Mouse (Mus musculus): Measurements from ENCODE around the gene Hoxd9. TPM values are rescaled to one million over a fixed set of nuclear protein-coding genes. Genes with fewer than 3 reads are reported as not detected.

Gene Hoxd9
- polyA plus RNA-seq (2015; fragmentation: Nextera tagmentation; extraction: Ambion mirVana): 0.33 and 0.38 TPM in 2 replicates

DNA sequence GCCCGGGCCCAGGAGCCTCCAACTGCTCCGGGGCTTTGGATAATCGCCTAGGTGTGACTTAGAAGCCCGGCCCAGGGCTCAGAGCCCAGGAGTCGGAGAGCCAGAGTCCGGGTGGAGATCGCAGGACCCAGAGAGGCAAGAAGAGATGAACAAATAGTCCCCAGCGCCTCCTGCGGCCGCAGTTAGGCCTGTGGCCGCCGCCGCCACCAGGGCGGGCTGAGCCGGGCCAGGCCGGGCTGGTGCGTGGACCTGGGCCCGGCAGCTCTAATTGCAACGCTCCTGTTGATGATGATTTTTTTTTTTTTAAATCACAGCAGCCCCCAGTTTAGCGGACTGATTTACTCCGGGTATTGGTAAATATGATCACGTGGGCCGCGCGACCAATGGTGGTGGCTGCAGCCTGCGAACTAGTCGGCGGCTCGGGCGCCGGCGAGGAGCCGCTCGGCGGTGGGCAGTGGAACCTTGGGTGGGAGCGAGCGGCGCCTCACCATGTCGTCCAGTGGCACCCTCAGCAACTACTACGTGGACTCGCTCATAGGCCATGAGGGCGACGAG, at the start of gene Hoxd9:
TSS of gene Hoxd9 (plus strand) at position 161 of the 555 bp plus-strand sequence.
- no peaks in the 10 kb centered on the region for H3K36me3 ChIP-seq (ENCODE audit: insufficient read depth, low read length)
- TF ChIP-seq EP300 (IDR thresholded peaks at IDR 0.05) (no peak), CTCF (IDR thresholded peaks at IDR 0.05) (peak; percentile 29; the same call in 1 of the 2 replicates)
- no peak within 1 kb of the TSS for H3K9ac ChIP-seq (replicated peaks; ENCODE audit: low read depth)
- no peak for DNase-seq (ENCODE audit: low spot score)
- 1% methylated on average over 35 of the region's 43 CpGs for WGBS
- ATAC-seq: peak; percentile 44
- H3K9me3 ChIP-seq (ENCODE audit: low read length): no peaks in the 10 kb centered on the region
- peak within 1 kb of the TSS; percentile 52 for H3K4me2 ChIP-seq (replicated peaks; ENCODE audit: low read depth, low read length)
- H3K27ac ChIP-seq (ENCODE audit: low read length): no peak within 1 kb of the TSS
- H3K4me3 ChIP-seq (ENCODE audit: low read depth, low read length): peak within 1 kb of the TSS; percentile 28
- 0 out of 2 replicates have a peak, but pooled peaks cover 5% of the 10 kb centered on the region for H3K4me1 ChIP-seq (ENCODE audit: insufficient read depth, low read depth, low read length)
- peaks cover 89% of the 10 kb centered on the region for H3K27me3 ChIP-seq (replicated peaks; ENCODE audit: insufficient read depth, low read length)

DNA sequence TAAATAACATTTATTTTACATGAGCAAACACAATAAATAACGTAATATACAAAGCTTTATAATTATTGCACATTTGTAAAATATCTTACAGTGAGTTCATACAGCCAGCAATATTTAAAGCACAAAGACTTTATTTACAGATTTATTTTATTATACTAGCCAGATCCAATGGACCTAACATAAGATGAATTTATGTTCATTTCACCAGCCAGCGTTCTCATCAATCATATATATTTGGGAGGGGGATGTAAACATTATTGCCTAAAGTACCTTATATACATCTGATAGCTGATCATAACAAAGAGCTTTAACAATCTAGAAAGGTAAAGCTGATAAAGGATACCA, 44.6 kb upstream of the Hoxd9 start:
- no peak overlapping the region for H3K9ac ChIP-seq (replicated peaks; ENCODE audit: low read depth)
- TF ChIP-seq CTCF (IDR thresholded peaks at IDR 0.05): no peak
- TF ChIP-seq EP300 (IDR thresholded peaks at IDR 0.05): no peak
- 0 out of 2 replicates have a peak, but pooled peaks cover 9% of the 10 kb centered on the region for H3K4me1 ChIP-seq (ENCODE audit: insufficient read depth, low read depth, low read length)
- ATAC-seq: no peak
- H3K9me3 ChIP-seq (ENCODE audit: low read length): no peaks in the 10 kb centered on the region
- WGBS: 41% methylated on average over 2 of the region's 2 CpGs
- no peak overlapping the region for H3K27ac ChIP-seq (ENCODE audit: low read length)
- H3K4me3 ChIP-seq (ENCODE audit: low read depth, low read length): no peak overlapping the region
- DNase-seq (ENCODE audit: low spot score): no peak
- H3K27me3 ChIP-seq (replicated peaks; ENCODE audit: insufficient read depth, low read length): peaks cover 81% of the 10 kb centered on the region
- H3K4me2 ChIP-seq (replicated peaks; ENCODE audit: low read depth, low read length): no peak overlapping the region
- no peaks in the 10 kb centered on the region for H3K36me3 ChIP-seq (ENCODE audit: insufficient read depth, low read length)

DNA sequence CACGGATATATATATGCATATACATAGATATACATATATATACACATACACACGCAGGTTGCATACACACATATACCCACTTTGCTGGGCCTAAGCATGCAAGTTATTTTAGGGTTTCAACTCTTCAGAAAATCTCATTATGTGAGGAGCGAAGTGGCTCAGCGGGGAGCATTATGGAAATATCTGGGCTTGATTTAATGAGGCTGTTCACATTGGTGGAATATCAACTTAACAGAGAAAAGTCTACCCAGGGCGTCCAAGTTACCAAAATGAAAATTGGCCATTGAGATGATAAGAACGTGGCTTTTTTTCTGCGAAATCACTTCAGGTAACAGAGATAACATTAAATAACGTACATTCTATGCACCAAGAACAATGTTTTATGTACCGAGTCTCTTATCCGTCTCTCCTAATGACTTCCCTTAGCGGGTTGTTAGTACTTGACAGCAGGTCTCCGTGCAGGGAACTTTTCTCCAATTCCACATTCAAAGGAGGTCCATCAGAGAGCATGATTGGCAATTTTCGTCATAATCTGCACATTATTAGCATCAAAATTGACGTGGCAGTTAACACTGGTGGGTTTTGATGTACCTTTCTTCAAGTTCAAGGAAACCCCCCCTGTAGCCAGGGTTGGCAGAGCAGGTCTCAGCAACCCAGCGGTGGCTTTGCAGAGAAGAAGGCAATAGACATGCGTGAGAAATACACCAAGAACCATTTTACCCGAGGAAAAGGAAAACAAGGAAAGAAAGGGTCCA, 43.6 kb upstream of the Hoxd9 start:
- DNase-seq (ENCODE audit: low spot score) (no peak), ATAC-seq (no peak)
- H3K27me3 ChIP-seq (replicated peaks; ENCODE audit: insufficient read depth, low read length): peaks cover 79% of the 10 kb centered on the region
- TF ChIP-seq CTCF (IDR thresholded peaks at IDR 0.05): no peak
- H3K4me2 ChIP-seq (replicated peaks; ENCODE audit: low read depth, low read length): no peak overlapping the region
- 0 out of 2 replicates have a peak, but pooled peaks cover 9% of the 10 kb centered on the region for H3K4me1 ChIP-seq (ENCODE audit: insufficient read depth, low read depth, low read length)
- H3K36me3 ChIP-seq (ENCODE audit: insufficient read depth, low read length): no peaks in the 10 kb centered on the region
- H3K9ac ChIP-seq (replicated peaks; ENCODE audit: low read depth): no peak overlapping the region
- WGBS: 14% methylated on average over 17 of the region's 17 CpGs
- H3K4me3 ChIP-seq (ENCODE audit: low read depth, low read length): no peak overlapping the region
- H3K9me3 ChIP-seq (ENCODE audit: low read length): no peaks in the 10 kb centered on the region
- no peak overlapping the region for H3K27ac ChIP-seq (ENCODE audit: low read length)

DNA sequence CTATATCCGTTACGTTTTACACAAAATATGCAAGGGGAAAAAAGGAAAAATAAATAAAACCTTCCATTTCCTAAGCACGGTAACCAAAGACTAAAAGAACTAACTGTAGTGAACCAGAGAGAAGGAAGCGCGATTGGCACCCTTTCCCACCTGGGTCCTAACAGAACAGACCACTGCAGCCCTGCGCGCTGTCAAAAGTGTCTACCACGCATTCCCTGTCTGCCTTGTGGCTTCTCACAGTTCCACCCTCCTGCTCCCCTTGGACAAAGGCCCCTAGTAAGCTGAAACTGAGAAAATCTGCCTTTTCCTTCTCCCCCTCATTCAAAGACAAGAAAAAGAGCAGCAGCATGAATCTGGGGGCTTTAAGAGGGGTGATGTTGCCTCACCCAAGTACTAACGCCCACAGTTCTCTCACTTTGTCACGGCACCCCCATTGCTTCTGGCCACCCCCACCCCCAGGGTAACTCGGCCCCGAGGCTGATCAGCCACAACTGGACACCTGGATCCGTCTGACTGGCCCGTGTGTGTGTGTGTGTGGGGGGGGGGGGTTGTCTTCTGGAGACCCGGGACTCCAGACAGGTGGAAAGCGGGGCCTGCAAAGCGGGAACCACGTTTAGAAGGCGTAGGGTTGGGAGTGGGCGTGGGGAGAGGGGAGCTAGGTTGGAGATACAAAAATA, 42.6 kb upstream of the Hoxd9 start:
- ATAC-seq: no peak
- 9% methylated on average over 19 of the region's 20 CpGs for WGBS
- H3K36me3 ChIP-seq (ENCODE audit: insufficient read depth, low read length): no peaks in the 10 kb centered on the region

DNA sequence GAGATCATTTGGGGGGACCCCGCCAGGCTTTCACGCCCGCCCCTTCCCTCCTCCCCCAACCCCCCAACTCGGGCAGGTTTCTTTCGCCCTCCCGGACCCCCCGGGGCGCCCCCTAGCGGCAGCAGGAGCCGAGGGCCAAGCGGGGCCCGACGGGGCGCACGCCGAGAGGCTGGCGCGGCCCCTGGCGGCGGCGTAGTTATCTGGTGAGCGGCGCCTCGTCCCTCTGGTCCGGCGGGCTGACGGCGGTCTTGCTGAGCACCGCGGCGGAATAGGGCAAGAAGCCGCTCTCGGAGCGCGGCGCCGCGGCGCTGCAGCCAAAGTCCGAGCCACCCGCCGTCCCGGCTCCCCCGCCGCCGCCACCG, 42.1 kb upstream of the Hoxd9 start:
- TF ChIP-seq CTCF (IDR thresholded peaks at IDR 0.05) (peak; percentile 48), EP300 (IDR thresholded peaks at IDR 0.05) (no peak)
- WGBS: under 1% methylated on average over 19 of the region's 47 CpGs
- no peak for DNase-seq (ENCODE audit: low spot score)
- H3K4me3 ChIP-seq (ENCODE audit: low read depth, low read length): peak overlapping the region; percentile 27; the same call in 1 of the 2 replicates
- peaks cover 76% of the 10 kb centered on the region for H3K27me3 ChIP-seq (replicated peaks; ENCODE audit: insufficient read depth, low read length)
- no peaks in the 10 kb centered on the region for H3K9me3 ChIP-seq (ENCODE audit: low read length)
- H3K9ac ChIP-seq (replicated peaks; ENCODE audit: low read depth): no peak overlapping the region
- no peak; the same call in 1 of the 2 replicates for ATAC-seq
- no peak overlapping the region for H3K27ac ChIP-seq (ENCODE audit: low read length)
- 0 out of 2 replicates have a peak, but pooled peaks cover 9% of the 10 kb centered on the region for H3K4me1 ChIP-seq (ENCODE audit: insufficient read depth, low read depth, low read length)
- no peaks in the 10 kb centered on the region for H3K36me3 ChIP-seq (ENCODE audit: insufficient read depth, low read length)
- H3K4me2 ChIP-seq (replicated peaks; ENCODE audit: low read depth, low read length): peak overlapping the region; percentile 42

More for the DNA sequence above, 42.6 kb upstream of the Hoxd9 start:
- TF ChIP-seq EP300 (IDR thresholded peaks at IDR 0.05) (no peak), CTCF (IDR thresholded peaks at IDR 0.05) (no peak)
- Histone ChIP-seq H3K4me1 (ENCODE audit: insufficient read depth, low read depth, low read length) (0 out of 2 replicates have a peak, but pooled peaks cover 9% of the 10 kb centered on the region), H3K9me3 (ENCODE audit: low read length) (no peaks in the 10 kb centered on the region), H3K4me3 (ENCODE audit: low read depth, low read length) (peak overlapping the region; percentile 27; the same call in 1 of the 2 replicates), H3K9ac (replicated peaks; ENCODE audit: low read depth) (no peak overlapping the region), H3K27me3 (replicated peaks; ENCODE audit: insufficient read depth, low read length) (peaks cover 80% of the 10 kb centered on the region), H3K27ac (ENCODE audit: low read length) (no peak overlapping the region), H3K4me2 (replicated peaks; ENCODE audit: low read depth, low read length) (no peak overlapping the region)
- DNase-seq (ENCODE audit: low spot score): no peak

Measured in lung, postnatal 0 days (tissue).